Mouse (Mus musculus): ENCODE data around the gene Atrnl1. TPM values are rescaled to one million over a fixed set of nuclear protein-coding genes. Genes with fewer than 3 reads are reported as not detected.
"Not testable (repeated sequence)": the region's sequence is repeated elsewhere in the genome, so short reads cannot be mapped to it uniquely, and the experiment has no call there.

The Atrnl1 gene
- total RNA-seq, 2 experiments from 2014 or later: 3.1 to 3.5 TPM

DNA sequence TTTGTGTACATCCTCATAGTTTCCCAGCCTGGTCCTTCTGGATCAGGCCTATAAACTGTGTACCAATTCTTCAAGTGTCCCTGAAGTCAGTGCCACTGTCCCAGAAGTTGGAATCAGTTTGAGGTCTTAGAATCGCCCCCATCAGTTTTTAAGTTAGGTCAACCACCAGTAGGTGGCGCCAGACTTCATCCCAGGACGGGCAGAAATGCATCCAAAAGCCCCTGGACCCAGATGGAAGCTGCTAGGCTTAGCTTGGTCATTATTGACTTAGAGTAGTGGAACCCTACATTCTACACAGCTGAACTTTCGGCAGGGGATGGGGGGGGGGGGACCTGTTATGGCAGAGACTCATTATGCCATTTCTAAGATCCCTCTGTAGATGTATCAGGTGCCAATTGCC is 387.1 kb downstream of the Atrnl1 start:
- ATAC-seq (replicated peaks; ENCODE audit: low FRiP score, poor library complexity, severe bottlenecking): no peak

DNA sequence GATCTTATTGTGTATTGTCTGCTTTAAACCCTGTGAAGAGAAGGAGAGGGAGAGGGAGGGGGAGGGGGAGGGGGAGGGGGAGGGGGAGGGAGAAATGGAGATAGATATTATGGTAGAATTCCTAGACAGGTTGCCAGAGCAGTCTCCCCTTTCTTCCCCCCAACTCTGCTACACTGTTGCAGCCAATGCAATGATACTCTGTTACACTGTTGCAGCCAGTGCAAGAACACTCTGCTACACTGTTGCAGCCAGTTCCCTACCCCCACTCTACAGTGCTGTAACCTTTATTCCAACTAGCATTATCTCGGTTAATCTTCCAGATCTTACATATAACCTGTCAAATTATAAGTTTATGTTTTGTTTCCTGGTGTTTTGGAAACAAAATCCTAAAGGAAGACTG is 400.8 kb downstream of the Atrnl1 start:
- no peak for ATAC-seq (replicated peaks; ENCODE audit: low FRiP score, poor library complexity, severe bottlenecking)

DNA sequence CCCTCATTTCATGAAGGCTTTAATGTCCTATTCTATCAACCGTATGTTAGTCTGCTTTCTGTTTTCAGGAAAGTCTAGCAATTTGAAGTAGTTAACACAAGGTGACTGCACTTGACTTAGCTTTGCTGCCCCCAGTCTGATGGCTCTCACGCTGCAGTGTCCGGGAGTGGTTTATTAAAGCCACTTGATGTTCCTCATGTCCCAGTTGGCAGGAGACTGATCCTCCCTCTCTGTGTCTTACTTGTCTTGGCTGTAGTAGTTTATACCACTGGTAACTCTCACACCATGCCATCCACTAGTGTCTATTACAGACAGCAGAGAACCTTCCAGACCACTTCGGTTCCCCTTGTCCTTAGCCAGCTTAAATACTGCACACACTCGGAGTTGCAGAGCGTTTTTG is 404.9 kb downstream of the Atrnl1 start:
- ATAC-seq (replicated peaks; ENCODE audit: low FRiP score, poor library complexity, severe bottlenecking): no peak

DNA sequence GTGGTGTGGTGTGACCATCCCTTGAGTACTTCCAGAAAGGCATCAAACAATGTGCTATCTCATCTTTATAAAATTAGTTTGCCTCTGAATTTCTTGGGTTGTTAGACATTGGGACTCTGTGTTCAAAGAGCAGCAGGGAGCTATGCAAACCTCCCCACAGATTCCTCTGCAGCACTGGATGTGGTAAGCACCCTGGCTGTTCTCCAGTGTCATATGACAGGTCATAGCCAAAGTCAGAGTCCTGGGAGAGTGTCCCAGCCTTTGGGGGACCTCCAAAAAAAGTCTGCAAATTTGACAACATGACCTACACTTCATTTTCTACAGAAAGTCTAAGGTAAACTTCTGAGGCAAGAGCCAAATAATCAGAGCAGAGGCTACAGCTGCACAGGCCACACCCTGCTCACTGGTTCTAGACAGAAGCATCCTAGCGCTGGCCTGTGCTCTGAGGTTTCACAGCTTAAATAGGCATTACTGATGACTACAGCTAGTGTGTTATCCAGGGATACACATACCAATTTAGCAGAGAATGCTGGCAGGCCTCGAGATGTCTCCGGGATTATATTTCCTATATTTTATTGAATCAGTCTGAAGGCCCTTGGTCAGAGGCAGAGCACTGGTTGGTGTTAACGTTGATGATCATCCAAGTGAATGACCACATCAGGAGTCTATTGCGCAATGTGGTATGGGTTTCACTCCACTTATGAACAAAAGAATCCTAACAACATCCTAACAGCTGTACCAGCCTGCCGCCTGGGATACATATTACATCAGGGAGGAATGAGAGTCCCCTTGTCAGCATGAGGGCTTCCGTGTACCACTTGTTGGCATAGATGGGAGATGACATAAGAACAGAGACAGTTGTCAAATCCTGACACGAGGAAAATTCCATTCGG is 406.0 kb downstream of the Atrnl1 start:
- no peak for ATAC-seq (replicated peaks; ENCODE audit: low FRiP score, poor library complexity, severe bottlenecking)

DNA sequence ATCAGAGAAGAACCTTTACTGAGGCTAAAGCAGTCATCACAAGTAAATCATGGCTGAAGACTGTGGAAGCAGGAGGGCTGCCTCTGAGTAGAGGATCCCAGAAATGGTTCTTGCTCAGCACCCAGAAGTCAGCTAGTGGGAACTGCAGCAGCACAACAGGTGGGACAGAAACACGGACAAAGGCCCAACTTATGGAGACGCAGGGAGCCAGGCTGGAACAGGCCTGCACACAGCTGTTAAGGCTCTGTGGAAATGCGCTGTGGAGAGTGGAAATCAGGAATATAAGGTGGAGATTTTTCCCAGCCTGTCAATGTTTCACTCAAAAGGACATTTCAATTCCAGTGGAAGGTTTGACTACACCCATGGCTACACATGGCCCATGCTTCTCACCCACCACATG is 406.6 kb downstream of the Atrnl1 start:
- no peak for ATAC-seq (replicated peaks; ENCODE audit: low FRiP score, poor library complexity, severe bottlenecking)

DNA sequence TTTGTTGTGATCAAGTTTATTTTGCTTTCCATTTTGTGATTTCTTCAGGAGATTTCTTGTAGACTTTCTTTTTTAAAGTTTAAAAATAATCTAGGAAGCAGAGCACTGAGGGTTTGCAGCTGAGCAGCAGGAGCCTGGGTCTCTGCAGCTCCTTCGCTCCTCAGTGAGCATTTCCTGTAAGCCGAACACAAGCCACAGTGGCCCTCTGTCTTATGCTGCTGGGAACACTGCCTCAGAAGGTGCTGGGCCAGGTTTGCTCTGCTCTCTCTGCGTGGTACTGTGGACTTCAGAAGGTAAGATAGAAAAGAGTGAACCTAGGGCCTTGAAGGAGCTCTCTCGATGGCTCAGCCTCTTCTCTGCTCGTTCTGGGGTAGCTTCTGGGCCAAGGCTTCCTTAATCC is 407.9 kb downstream of the Atrnl1 start:
- no peak for ATAC-seq (replicated peaks; ENCODE audit: low FRiP score, poor library complexity, severe bottlenecking)

DNA sequence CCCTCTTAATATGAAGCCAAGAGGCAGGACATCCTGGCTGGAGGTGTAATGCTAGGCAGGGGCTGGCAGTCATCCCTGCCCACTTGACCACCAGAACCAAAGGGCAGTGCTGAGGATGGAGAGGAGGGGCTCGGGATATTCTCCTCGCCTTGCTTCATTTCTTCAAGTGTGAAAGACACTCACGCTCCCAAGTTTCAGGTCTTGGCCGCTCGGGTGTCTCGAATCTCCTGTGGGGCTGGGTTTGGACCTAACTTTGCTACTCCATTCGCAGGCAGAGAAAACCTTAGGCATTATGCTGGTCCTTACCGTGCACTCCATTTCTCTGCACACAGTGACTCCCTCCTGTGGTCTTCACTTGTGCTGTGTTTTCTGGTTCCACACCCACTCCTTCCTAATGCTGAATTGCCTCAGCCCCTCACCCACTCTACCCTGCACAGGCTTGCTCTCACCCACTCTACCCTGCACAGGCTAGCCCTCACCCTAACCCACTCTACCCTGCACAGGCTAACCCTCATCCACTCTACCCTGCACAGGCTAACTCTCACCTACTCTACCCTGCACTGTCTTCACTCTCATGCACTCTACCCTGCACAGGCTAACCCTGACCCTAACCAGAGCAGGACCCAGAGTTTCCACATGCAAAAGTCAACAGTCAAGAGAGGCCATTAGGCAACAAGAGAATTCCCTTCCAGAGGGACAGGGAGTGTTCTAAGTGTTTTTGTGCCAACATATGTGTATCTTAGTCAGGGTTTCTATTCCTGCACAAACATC is 410.9 kb downstream of the Atrnl1 start:
- no peak for ATAC-seq (replicated peaks; ENCODE audit: low FRiP score, poor library complexity, severe bottlenecking)

DNA sequence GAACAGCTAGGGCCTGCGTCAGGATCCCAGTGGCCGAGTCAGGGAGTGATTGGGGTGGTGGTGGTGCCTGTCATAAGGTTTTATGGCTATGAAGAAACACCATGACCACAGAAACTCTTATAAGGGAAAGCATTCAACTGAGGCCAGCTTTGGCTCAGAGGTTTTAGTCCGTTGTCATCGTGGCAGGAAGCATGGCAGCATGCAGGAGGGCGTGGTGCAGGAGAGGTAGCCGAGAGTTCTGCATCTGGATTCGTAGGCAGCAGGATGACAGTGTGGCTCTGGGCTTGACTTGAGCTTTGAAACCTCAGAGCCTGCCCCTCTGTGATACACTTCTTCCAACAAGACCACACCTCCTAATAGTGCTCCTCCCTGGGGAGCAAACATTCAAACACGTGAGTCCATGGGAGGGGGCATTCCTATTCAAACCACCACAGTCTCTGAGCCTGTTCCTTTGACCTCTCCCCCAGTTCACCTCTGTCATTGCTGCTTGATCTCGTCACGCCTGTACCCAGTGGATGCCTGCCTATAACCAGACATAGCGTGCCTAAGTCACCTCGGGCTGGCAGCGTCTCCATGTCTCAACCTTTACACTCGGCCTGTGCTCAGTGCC is 412.5 kb downstream of the Atrnl1 start:
- no peak for ATAC-seq (replicated peaks; ENCODE audit: low FRiP score, poor library complexity, severe bottlenecking)

DNA sequence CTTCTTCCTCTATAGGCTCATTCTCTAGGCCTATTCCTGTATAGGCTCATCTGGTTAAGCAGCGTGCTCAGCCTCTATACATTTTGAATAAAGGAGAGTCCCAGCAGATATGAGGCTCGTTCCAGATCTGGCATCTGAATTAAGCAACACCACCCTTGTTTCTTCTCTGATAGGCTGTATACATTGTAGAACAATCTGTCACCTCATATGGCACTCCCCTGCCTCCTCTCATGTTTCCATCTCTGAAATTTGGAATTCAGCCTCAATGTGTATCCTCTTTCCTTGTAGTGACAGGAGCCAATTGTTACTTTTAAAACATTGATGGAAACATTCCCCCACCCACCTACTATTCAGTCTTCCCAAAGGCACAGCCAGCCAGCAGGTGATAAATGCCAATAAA is 414.2 kb downstream of the Atrnl1 start:
- no peak for ATAC-seq (replicated peaks; ENCODE audit: low FRiP score, poor library complexity, severe bottlenecking)

DNA sequence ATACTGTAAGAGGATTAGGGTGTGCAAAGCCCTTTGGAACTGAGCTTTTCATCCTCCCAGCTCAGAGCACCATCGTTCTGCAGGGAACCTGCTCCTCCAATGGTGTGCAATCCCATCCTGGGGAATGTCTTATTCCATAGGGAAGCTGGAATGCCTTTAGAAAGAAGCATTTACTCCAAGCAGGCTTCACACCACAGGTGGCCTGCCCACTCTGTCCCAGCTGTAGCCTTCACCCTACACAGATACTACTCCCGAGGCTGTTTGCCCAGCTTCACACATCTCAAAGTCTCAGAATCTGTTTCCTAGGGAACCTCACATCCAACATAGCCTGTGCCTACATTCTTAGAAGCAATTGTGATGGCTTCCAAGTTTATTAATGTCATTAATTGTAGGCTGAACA is 418.8 kb downstream of the Atrnl1 start:
- no peak for ATAC-seq (replicated peaks; ENCODE audit: low FRiP score, poor library complexity, severe bottlenecking)

DNA sequence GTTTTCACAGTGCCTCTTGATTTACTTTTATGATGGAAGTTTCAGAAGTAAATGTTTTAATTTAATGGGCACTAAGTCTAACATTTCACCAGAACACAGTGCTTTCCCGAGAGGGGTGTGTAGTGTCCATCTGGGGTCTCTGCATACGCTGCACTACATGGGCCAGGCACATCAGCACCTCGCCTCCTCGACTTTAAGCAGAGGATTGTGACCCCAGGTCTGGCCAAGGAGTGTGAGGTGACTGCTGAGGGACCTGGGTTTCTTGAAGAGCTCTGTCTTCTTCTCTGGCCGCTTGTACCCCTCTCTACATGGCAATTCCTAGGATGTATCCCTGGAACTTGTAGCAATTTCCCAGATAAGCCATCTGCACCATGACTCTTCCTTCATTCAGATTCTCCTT is 422.4 kb downstream of the Atrnl1 start:
- no peak for ATAC-seq (replicated peaks; ENCODE audit: low FRiP score, poor library complexity, severe bottlenecking)

DNA sequence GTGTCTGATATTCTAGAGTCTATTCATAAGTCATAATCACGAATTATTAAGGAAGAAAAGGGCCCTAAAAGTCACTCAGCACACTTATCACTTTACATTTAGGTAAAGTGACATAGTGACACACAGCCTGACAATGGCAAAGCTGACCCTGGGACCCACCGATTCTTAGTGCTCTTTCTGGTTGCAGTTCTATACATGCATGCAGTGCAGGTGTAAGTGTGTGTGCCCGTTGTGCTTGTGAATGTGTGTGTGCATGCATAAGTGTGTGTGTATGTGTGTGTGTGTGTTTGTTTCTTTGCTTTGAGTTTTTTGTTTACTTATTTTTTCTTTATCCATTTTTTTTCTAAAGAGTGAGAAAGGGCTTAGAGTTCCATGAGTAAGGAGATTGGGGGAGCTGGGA is 425.3 kb downstream of the Atrnl1 start:
- no peak for ATAC-seq (replicated peaks; ENCODE audit: low FRiP score, poor library complexity, severe bottlenecking)

DNA sequence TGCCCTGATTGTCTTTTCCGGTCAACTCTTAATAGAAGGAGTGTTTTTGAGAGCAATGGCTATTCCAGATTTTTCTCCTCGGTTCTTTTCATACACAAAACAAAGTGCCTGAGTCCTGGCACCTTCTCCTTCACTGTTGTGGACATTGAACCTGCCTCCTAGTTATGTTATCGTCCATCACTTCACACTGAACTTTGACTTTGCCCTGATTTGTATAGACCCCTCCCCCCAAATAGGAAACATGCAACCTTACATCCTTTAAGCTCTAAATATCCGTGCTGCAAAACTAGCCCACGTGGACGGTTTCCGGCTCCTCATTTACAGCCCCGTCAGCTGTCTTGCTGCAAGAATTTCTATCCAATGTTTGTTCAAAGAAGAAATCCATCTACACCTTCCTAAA is 432.3 kb downstream of the Atrnl1 start:
- ATAC-seq (replicated peaks; ENCODE audit: low FRiP score, poor library complexity, severe bottlenecking): no peak

DNA sequence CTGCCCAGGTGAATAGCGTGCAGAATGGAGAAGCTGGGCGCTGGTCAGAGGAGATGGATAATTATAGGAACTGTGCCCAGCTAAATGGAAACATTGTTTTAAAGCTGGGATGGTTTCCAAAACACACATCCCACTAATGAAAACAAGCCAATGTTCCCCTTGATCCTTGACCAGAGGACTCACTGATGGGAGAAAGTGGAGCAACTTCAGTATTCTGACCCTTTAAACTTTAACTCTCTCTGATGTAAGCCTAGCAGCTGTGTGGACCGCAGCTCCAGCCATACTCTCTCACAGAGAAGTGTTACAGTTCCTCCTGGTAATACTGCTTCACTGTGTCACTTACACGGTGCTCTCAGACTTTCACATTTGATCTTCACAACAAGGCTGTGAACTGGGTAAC is 432.7 kb downstream of the Atrnl1 start:
- no peak for ATAC-seq (replicated peaks; ENCODE audit: low FRiP score, poor library complexity, severe bottlenecking)

DNA sequence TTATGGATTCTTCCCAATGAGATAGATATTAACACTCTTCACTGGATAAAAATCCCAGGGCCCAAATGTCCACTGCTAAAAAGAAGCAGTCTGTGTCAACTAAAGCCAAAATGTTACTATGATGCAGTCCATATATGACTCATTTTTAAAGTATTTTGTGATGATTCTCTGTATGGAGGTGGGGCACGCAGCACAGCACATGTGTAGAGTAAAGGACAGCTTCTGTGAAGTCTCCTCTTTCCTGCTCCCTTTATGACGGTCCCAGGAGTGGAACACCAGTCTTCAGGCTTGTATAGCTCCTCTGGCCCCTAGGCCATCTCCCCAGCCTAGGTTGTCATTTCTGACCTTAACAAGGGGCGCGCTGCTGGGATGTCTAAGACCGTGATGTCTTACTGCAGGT is 434.0 kb downstream of the Atrnl1 start:
- ATAC-seq (replicated peaks; ENCODE audit: low FRiP score, poor library complexity, severe bottlenecking): no peak

DNA sequence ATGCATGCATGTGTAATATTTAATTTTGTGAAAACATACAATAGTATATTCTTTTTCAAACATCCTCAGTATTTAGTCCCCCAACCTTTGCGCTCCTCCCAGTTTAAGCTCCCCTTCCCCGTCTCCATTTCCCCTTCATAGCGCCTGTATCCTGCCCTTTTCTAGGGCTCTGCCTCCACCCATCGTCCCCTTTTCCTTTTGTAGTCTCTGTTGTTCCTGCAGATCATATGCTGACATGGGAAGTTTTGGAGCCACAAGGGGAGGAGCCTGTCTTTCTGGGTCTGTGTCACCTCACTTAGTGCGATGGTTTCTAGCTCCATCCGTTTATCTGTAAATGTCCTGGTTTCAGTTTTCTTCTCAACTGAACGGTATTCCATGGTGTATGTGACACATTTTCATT is 435.8 kb downstream of the Atrnl1 start:
- no peak for ATAC-seq (replicated peaks; ENCODE audit: low FRiP score, poor library complexity, severe bottlenecking)

DNA sequence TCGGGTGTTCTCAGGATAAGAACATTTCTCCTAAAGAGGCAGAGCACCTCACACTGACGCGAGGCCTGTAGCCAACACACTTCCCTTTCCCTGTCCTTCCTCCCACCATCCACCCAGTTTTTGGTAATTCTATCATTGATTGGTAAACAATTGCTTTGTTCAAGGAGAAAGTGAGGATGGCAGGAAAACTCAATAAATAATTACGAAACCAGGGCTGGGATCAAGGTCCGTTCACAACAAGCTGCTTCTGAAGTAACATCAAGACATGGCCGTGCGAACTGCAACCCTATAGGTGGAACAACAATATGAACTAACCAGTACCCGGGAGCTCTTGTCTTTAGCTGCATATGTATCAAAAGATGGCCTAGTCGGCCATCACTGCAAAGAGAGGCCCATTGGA is 439.6 kb downstream of the Atrnl1 start:
- ATAC-seq (replicated peaks; ENCODE audit: low FRiP score, poor library complexity, severe bottlenecking): not testable (repeated sequence)

DNA sequence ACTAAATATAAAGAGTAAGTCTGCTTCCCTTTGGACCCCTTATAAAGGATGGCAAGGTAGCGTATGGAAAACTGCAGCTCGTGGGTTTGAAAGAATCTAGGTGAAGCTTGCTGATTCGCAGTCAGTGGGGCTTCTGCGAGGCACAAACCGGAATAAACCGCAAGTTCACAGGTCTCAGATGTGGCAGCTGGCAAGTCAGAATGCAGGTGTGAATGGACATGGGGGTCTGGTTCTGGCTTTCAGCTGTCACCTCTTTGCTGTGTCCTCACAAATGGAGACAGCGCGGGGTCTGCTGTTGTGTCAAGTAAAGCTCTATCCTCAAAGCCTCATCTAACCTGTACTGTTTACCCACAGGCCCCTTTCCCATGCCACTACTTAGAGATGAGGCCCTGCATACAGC is 440.2 kb downstream of the Atrnl1 start:
- no peak for ATAC-seq (replicated peaks; ENCODE audit: low FRiP score, poor library complexity, severe bottlenecking)

DNA sequence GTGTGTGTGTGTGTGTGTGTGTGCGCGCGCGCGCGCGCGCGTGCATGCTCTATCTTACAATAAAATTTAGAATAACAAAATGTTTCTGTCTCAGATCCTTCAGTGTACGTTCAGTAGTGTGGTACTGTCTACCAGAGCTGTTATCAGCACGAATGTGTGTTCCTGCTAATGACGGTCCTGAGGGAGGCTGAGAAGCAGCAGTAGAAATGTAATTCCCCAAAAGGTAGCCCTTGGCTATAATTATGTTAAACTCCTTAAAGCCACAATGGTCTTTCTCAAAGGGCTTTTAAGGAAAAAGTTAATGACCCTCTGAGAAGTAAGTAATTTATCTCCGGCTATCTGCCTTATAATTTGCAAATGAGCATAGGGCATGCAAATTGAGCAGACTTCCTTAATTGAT is 441.1 kb downstream of the Atrnl1 start:
- no peak for ATAC-seq (replicated peaks; ENCODE audit: low FRiP score, poor library complexity, severe bottlenecking)

DNA sequence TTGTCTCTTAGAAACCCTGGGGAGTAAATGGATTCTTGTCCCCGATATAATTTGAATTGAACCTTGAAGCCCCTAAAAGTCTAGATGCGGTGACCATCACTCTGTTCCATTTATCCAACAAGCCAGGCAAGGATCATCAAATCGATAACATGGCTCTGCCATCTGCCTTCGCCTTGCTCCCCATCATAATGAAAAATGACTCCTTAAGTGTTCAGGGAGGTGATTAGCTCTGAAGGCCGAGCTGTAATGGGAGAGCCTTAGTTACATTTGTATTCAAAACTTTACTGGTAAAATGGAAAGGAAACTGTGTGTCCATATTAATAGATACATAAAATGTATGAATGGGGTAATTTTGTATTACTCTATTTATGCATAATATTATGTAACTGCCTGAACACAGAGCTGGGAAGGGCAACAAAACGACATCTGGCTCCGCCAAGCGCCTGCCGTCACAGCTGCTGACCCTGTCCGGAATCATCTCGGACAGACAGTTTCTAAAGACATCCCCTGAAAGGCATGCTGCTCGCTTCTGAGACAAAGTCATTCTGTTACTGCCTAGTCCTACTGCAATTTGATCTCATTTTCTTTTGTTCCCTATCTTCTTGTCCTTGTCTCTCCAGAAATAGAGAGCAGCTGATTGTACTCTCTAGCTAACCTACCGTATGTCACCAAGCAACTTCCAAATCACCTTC is 441.8 kb downstream of the Atrnl1 start:
- ATAC-seq (replicated peaks; ENCODE audit: low FRiP score, poor library complexity, severe bottlenecking): no peak
